Mouse (Mus musculus) megakaryocyte, adult 5-6 weeks (primary cell): Measurements from ENCODE around the gene Cdpf1. TPM values are rescaled to one million over a fixed set of nuclear protein-coding genes. Genes with fewer than 3 reads are reported as not detected.
A peak's percentile ranks its signal among the peaks of the same experiment; 100 is the strongest.

Experiments
- ATAC-seq: 2 replicates; pipeline ENCODE4 v1.8.0; 2016; ENCODE audit warnings: mild to moderate bottlenecking, inconsistent platforms; ENCODE audit not compliant: poor library complexity, severe bottlenecking
- total RNA-seq, 2 experiments: library from RNA; stranded (forward) in 1 of 2; stranded (reverse) in 1 of 2; fragments of 153-499, 151-499 nt in 1 of 2; fragments of 221-1000, 200-1000 nt in 1 of 2; gene quantifications; 2 replicates each; pipeline versions ENCODE4 v1.2.3 to v1.2.4; 2015 to 2017

Gene Cdpf1
- total RNA-seq (2015) (8.3 and 13.0 TPM in 2 replicates), total RNA-seq (2017) (7.7 and 14.5 TPM in 2 replicates)

- ATAC-seq = peak; percentile 93
Observed at GRCm38 (mm10) chr15:85811535-85812277, at the start of gene Cdpf1. Cdpf1 (minus strand) TSS chr15:85811697.

GRCm38 (mm10) chr15:85859490-85860031 is 48.1 kb upstream of the Cdpf1 start, which contains the start of gene Gtse1:
Gtse1 (plus strand) TSS chr15:85859745.
- peak; percentile 100 for ATAC-seq

- peak; percentile 46 for ATAC-seq
Observed at GRCm38 (mm10) chr15:85858980-85859489, 47.5 kb upstream of the Cdpf1 start.

- no peak for ATAC-seq
Observed at GRCm38 (mm10) chr15:85851656-85852392, 40.3 kb upstream of the Cdpf1 start.

GRCm38 (mm10) chr15:85845071-85845470 is 33.6 kb upstream of the Cdpf1 start:
- ATAC-seq = no peak

- no peak for ATAC-seq
Observed at GRCm38 (mm10) chr15:85841796-85842360, 30.4 kb upstream of the Cdpf1 start.

- ATAC-seq = no peak
Observed at GRCm38 (mm10) chr15:85840983-85841382, 29.5 kb upstream of the Cdpf1 start.

- ATAC-seq = no peak
Observed at GRCm38 (mm10) chr15:85836887-85837286, 25.4 kb upstream of the Cdpf1 start.

GRCm38 (mm10) chr15:85835335-85835734 is 23.8 kb upstream of the Cdpf1 start:
- ATAC-seq = no peak

GRCm38 (mm10) chr15:85832599-85832998 is 21.1 kb upstream of the Cdpf1 start:
- ATAC-seq = peak; percentile 33

- ATAC-seq = peak; percentile 97
Observed at GRCm38 (mm10) chr15:85831954-85832590, 20.6 kb upstream of the Cdpf1 start, which contains the start of gene Ttc38. Ttc38 (plus strand) TSS chr15:85832306.

- no peak for ATAC-seq
Observed at GRCm38 (mm10) chr15:85829470-85829869, 18.0 kb upstream of the Cdpf1 start.

GRCm38 (mm10) chr15:85828071-85828470 is 16.6 kb upstream of the Cdpf1 start:
- no peak for ATAC-seq

GRCm38 (mm10) chr15:85826676-85827075 is 15.2 kb upstream of the Cdpf1 start:
- no peak for ATAC-seq

- no peak for ATAC-seq
Observed at GRCm38 (mm10) chr15:85822011-85822359, 10.5 kb upstream of the Cdpf1 start.

GRCm38 (mm10) chr15:85821203-85822010 is 9.9 kb upstream of the Cdpf1 start, which contains the start of gene Pkdrej:
Pkdrej (minus strand) TSS chr15:85821734.
- ATAC-seq = no peak

- no peak for ATAC-seq
Observed at GRCm38 (mm10) chr15:85813428-85813827, 1.9 kb upstream of the Cdpf1 start.

GRCm38 (mm10) chr15:85810806-85811521 is 533 bp downstream of the Cdpf1 start:
- ATAC-seq = peak; percentile 79

GRCm38 (mm10) chr15:85810462-85810805 is 1.1 kb downstream of the Cdpf1 start:
- ATAC-seq = no peak
